Mouse (Mus musculus): Measurements from ENCODE around the gene Pax4.

DNA sequence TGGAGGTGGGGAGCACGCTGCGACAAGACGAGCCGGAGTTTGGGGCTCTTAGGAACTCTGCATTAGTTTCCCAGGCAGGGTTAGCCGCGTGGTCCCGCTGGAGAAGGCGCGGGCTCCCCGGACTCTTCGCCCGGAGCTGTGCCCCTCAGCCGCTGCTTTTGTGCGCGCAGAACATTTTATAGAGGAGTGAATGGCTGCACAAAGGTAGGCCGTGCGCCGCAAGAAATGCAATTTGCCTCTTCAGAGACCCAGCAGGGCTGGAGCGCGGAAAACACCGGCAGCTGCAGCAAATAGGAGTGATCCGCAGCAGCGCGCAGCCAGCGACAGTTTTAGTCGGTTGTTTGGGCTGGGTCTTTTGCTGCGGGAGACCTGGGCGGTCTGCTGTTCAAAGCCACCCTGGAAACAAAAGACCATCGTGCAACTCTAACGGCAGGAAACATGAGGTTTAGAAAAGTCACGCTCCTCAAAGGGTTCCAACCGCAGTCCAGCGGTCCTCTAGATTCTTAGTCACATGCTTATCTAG lies 51.4 kb downstream of the Pax4 start, which contains the start of gene Zfp800:
- TF ChIP-seq CTCF (IDR thresholded peaks at IDR 0.05) (no peak), POLR2A (IDR thresholded peaks at IDR 0.05; ENCODE audit: insufficient read depth, low read depth, low read length) (no peak)
